Mouse (Mus musculus): ENCODE data around the gene Lrig1.

DNA sequence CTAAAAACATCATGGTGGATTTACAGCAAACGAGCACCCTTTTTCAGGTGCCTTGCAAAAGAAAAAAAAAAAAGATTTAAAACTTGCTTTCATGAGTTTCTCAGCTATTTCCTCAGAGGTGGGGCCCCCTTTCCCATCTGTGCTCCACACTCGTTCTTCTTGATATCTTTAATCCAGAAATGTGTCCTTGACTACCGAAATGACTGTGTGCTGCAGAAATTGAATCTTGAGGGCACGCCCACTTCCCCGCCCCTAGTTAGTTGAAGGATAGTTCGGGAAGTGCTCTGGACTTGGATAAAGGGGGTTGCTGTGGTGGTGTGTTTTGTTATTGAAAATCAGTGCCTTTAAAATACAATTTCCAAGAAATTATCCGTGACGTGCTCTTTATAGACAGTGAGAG lies 654 bp upstream of the Lrig1 start:
- TF ChIP-seq CTCF (IDR thresholded peaks at IDR 0.05; ENCODE audit: control insufficient read depth, insufficient read depth, insufficient read length) (no peak), CEBPB (IDR thresholded peaks at IDR 0.05; ENCODE audit: low read depth) (no peak), MAX (IDR thresholded peaks at IDR 0.05) (no peak), USF1 (IDR thresholded peaks at IDR 0.05; ENCODE audit: low read depth) (no peak), MYOG (IDR thresholded peaks at IDR 0.05; ENCODE audit: control insufficient read depth, extremely low read depth, insufficient read length) (no peak)
